Mouse (Mus musculus) liver, embryonic 14.5 days (tissue): ENCODE results near the gene Zfp444.

Experiments
- CTCF ChIP-seq: IDR thresholded peaks from 2 replicates; pipeline ENCODE4 v1.5.1; 2016; ENCODE audit warnings: antibody characterized with exemption, low read depth, control low read depth
- EP300 ChIP-seq: IDR thresholded peaks from 2 replicates; pipeline ENCODE4 v1.6.1; 2016; ENCODE audit warnings: antibody characterized with exemption, low read depth

DNA sequence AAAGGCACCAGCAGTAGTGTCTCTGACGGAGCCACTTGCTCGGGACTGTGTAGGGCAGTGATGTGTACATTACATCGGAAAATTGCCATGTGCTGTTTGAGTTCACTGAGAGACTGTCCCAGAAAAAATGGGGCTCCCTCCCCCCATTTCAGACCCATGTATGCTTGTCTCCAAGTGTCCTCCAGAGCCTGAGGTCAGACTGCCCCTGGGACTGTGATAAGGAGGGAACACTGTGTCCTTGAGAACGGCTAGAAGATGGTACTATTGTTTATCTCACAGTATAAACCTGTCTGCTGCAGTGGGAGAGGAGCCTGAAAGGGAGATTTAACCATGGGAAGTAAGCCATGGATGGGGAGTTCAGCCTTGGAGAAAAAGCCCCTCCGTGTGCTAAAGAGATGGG, 7.4 kb upstream of the Zfp444 start:
- TF ChIP-seq CTCF (no peak), EP300 (no peak)
